Mouse (Mus musculus) forebrain, embryonic 15.5 days (tissue): Measurements from ENCODE around the gene Sgcd. TPM values are rescaled to one million over a fixed set of nuclear protein-coding genes. Genes with fewer than 3 reads are reported as not detected.
A peak's percentile ranks its signal among the peaks of the same experiment; 100 is the strongest.

ENCODE experiments used
- ATAC-seq: fragments of 200-750 bp; cut with Nextera tagmentation; replicated peaks from 2 replicates; pipeline ENCODE4 v1.8.0; 2017; ENCODE audit warnings: mild to moderate bottlenecking, moderate TSS enrichment, moderate library complexity
- H3K27ac ChIP-seq: fragments of 300-500 bp; sonication (generic); replicated peaks from 2 replicates; pipeline ENCODE4 v1.5.1; 2015; ENCODE audit warnings: mild to moderate bottlenecking, inconsistent platforms
- H3K27me3 ChIP-seq: fragments of 300-500 bp; sonication (generic); 2 replicates; pipeline ENCODE4 v1.6.1; 2015; ENCODE audit warnings: inconsistent platforms
- H3K36me3 ChIP-seq: fragments of 300-500 bp; sonication (generic); 2 replicates; pipeline ENCODE4 v1.6.1; 2015; ENCODE audit warnings: mild to moderate bottlenecking, inconsistent platforms
- H3K4me1 ChIP-seq: fragments of 300-500 bp; sonication (generic); 2 replicates; pipeline ENCODE4 v1.6.1; 2015; ENCODE audit warnings: inconsistent platforms
- H3K4me2 ChIP-seq: fragments of 300-500 bp; sonication (generic); replicated peaks from 2 replicates; pipeline ENCODE4 v1.6.1; 2015; ENCODE audit warnings: mild to moderate bottlenecking, inconsistent platforms
- H3K4me3 ChIP-seq: fragments of 300-500 bp; sonication (generic); 2 replicates; pipeline ENCODE4 v1.5.1; 2015; ENCODE audit warnings: mild to moderate bottlenecking, inconsistent platforms
- H3K9ac ChIP-seq: fragments of 300-500 bp; sonication (generic); replicated peaks from 2 replicates; pipeline ENCODE4 v1.6.1; 2015; ENCODE audit warnings: mild to moderate bottlenecking, inconsistent platforms
- H3K9me3 ChIP-seq: fragments of 300-500 bp; sonication (generic); 2 replicates; pipeline ENCODE4 v1.6.1; 2016; ENCODE audit warnings: inconsistent platforms
- WGBS: fragments of 180-500 bp; shearing (Covaris S2); methylation state at CpG from one replicate; pipeline ENCODE4 v1.1.7; 2015; ENCODE audit warnings: mixed read lengths; 5-methylcytosine and 5-hydroxymethylcytosine counted together
- polyA plus RNA-seq: library from polyadenylated mRNA; unstranded; fragments of >200 nt; fragmentation: Nextera tagmentation; extraction: Ambion mirVana; gene quantifications from 2 replicates; pipeline ENCODE4 v1.2.1, GENCODE M21; 2015

Gene Sgcd
- polyA plus RNA-seq, 1 experiment from 2014 or later, result 3.2 TPM

GRCm38 (mm10) chr11:46864809-46865208 lies 1124.0 kb downstream of the Sgcd start:
- Histone ChIP-seq H3K9me3 (no peaks in the 10 kb centered on the region), H3K27ac (no peak overlapping the region), H3K4me3 (no peak overlapping the region), H3K36me3 (no peaks in the 10 kb centered on the region), H3K27me3 (no peaks in the 10 kb centered on the region), H3K4me1 (no peaks in the 10 kb centered on the region), H3K4me2 (no peak overlapping the region), H3K9ac (no peak overlapping the region)
- ATAC-seq, result no peak
- 83% methylated on average over 1 of the region's 1 CpGs for WGBS

- H3K4me1 ChIP-seq, result 0 out of 2 replicates have a peak, but pooled peaks cover 2% of the 10 kb centered on the region
- H3K27ac ChIP-seq, result no peak overlapping the region
- H3K9ac ChIP-seq, result no peak overlapping the region
- H3K4me3 ChIP-seq, result no peak overlapping the region
- ATAC-seq, result peak; percentile 92
- 28% methylated on average over 8 of the region's 8 CpGs for WGBS
- no peaks in the 10 kb centered on the region for H3K9me3 ChIP-seq
- H3K4me2 ChIP-seq, result no peak overlapping the region
- H3K27me3 ChIP-seq, result no peaks in the 10 kb centered on the region
- no peaks in the 10 kb centered on the region for H3K36me3 ChIP-seq
Observed at GRCm38 (mm10) chr11:46848221-46848971, 1140.4 kb downstream of the Sgcd start.

- Histone ChIP-seq H3K27me3 (no peaks in the 10 kb centered on the region), H3K4me2 (no peak overlapping the region), H3K27ac (no peak overlapping the region), H3K9ac (no peak overlapping the region), H3K36me3 (no peaks in the 10 kb centered on the region), H3K4me1 (0 out of 2 replicates have a peak, but pooled peaks cover 2% of the 10 kb centered on the region), H3K9me3 (no peaks in the 10 kb centered on the region), H3K4me3 (no peak overlapping the region)
- WGBS, result 47% methylated on average over 3 of the region's 3 CpGs
- ATAC-seq, result no peak
Observed at GRCm38 (mm10) chr11:46847827-46848220, 1140.9 kb downstream of the Sgcd start.

- no peak overlapping the region for H3K4me3 ChIP-seq
- H3K4me2 ChIP-seq, result no peak overlapping the region
- H3K36me3 ChIP-seq, result no peaks in the 10 kb centered on the region
- WGBS, result 47% methylated on average over 1 of the region's 1 CpGs
- no peak for ATAC-seq
- no peak overlapping the region for H3K27ac ChIP-seq
- no peaks in the 10 kb centered on the region for H3K27me3 ChIP-seq
- no peak overlapping the region for H3K9ac ChIP-seq
- 0 out of 2 replicates have a peak, but pooled peaks cover 2% of the 10 kb centered on the region for H3K4me1 ChIP-seq
- no peaks in the 10 kb centered on the region for H3K9me3 ChIP-seq
Observed at GRCm38 (mm10) chr11:46846661-46847060, 1142.1 kb downstream of the Sgcd start.
